Mouse (Mus musculus): ENCODE results near the gene Eml2.

Gene Eml2

GRCm38 (mm10) chr7:19229404-19229803, 53.2 kb downstream of the Eml2 start:
- in situ Hi-C loops (cut with MboI, MseI): no loop called here

GRCm38 (mm10) chr7:19230041-19230580, 53.9 kb downstream of the Eml2 start:
- in situ Hi-C loops (cut with MboI, MseI): no loop called here

- in situ Hi-C loops (cut with MboI, MseI): no loop called here
These were observed 54.7 kb downstream of the Eml2 start for GRCm38 (mm10) chr7:19230899-19231298.

GRCm38 (mm10) chr7:19231849-19232248, 55.6 kb downstream of the Eml2 start:
- in situ Hi-C loops (cut with MboI, MseI): no loop called here

- in situ Hi-C loops (cut with MboI, MseI): no loop called here
These were observed 58.4 kb downstream of the Eml2 start for GRCm38 (mm10) chr7:19234652-19235051.

- in situ Hi-C loops (cut with MboI, MseI): no loop called here
These were observed 59.0 kb downstream of the Eml2 start for GRCm38 (mm10) chr7:19235092-19235671.

GRCm38 (mm10) chr7:19236411-19236810, 60.2 kb downstream of the Eml2 start:
- in situ Hi-C loops (cut with MboI, MseI): no loop called here

- in situ Hi-C loops (cut with MboI, MseI): no loop called here
These were observed 62.1 kb downstream of the Eml2 start for GRCm38 (mm10) chr7:19238344-19238743.

GRCm38 (mm10) chr7:19239423-19239822, 63.2 kb downstream of the Eml2 start:
- in situ Hi-C loops (cut with MboI, MseI): no loop called here

GRCm38 (mm10) chr7:19239986-19240385, 63.8 kb downstream of the Eml2 start:
- in situ Hi-C loops (cut with MboI, MseI): loop anchor here (5.0 kb wide), 1 partner anchor 42 kb away; the partner anchor contains the start of genes Ppm1n and Rtn2

- in situ Hi-C loops (cut with MboI, MseI): loop anchor here (5.0 kb wide), 1 partner anchor 41 kb away; the partner anchor contains the start of genes Ppm1n and Rtn2
These were observed 64.8 kb downstream of the Eml2 start for GRCm38 (mm10) chr7:19240905-19241463.

- in situ Hi-C loops (cut with MboI, MseI): loop anchor here (5.0 kb wide), 1 partner anchor 40 kb away; the partner anchor contains the start of genes Ppm1n and Rtn2
These were observed 65.8 kb downstream of the Eml2 start for GRCm38 (mm10) chr7:19242005-19242404.

- in situ Hi-C loops (cut with MboI, MseI): loop anchor here (5.0 kb wide), 1 partner anchor 38 kb away; the partner anchor contains the start of genes Ppm1n and Rtn2
These were observed 67.6 kb downstream of the Eml2 start for GRCm38 (mm10) chr7:19243858-19244257.

GRCm38 (mm10) chr7:19245083-19245482, 68.9 kb downstream of the Eml2 start:
- in situ Hi-C loops (cut with MboI, MseI): no loop called here

- in situ Hi-C loops (cut with MboI, MseI): no loop called here
These were observed 70.6 kb downstream of the Eml2 start for GRCm38 (mm10) chr7:19246855-19247254.

- in situ Hi-C loops (cut with MboI, MseI): no loop called here
These were observed 71.3 kb downstream of the Eml2 start for GRCm38 (mm10) chr7:19247511-19247910.

GRCm38 (mm10) chr7:19252078-19252477, 75.9 kb downstream of the Eml2 start:
- in situ Hi-C loops (cut with MboI, MseI): no loop called here

- in situ Hi-C loops (cut with MboI, MseI): no loop called here
These were observed 77.2 kb downstream of the Eml2 start for GRCm38 (mm10) chr7:19253437-19253836.

- in situ Hi-C loops (cut with MboI, MseI): no loop called here
These were observed 79.2 kb downstream of the Eml2 start for GRCm38 (mm10) chr7:19255395-19255794.

All from regulatory T cell (primary cell).